Mouse (Mus musculus) cerebellum, adult 2 months (tissue): ENCODE measurements at regions not wholly inside any gene's neighbourhood (a gene's known extent, or its start where the extent isn't known, plus 50 kb on each side); places are given as distances from the start of the nearest gene placed in this dataset.

Experiments used
- CTCF ChIP-seq: fragments of 200-500 bp; IDR thresholded peaks from 2 replicates; pipeline ENCODE4 v1.5.1; 2011; ENCODE audit warnings: low read depth, mild to moderate bottlenecking, control low read depth, low read length, moderate library complexity, borderline replicate concordance; ENCODE audit not compliant: insufficient read depth
- POLR2A ChIP-seq: fragments of 200-500 bp; IDR thresholded peaks from 2 replicates; pipeline ENCODE4 v1.6.1; 2011; ENCODE audit warnings: low read length, control low read depth, borderline replicate concordance; ENCODE audit not compliant: insufficient read depth

DNA sequence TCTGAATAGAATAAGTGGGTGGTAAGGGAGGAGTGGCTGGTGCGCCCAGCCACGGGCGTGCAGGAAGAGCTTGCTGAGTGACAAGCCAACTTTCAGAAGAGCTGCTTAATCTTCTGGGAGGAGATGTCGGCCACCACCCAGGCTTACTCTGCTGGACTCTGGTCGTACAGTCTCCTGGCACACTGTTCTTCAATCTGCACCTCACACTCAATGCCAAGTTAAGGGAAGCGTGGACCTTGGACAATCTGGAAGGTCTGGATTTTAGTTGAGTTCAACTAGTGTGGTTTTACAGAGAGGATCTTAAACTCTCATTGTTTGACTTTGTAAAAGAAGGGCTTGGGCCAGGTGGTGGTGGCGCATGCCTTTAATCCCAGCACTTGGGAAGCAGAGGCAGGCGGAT, 138.1 kb upstream of the Stmnd1 start:
- no peak for TF ChIP-seq CTCF
- TF ChIP-seq POLR2A: no peak
